Mouse (Mus musculus) myocyte (in vitro differentiated cells): ENCODE measurements around the gene Zscan12. TPM values are rescaled to one million over a fixed set of nuclear protein-coding genes. Genes with fewer than 3 reads are reported as not detected.
"Not testable (repeated sequence)": the region's sequence is repeated elsewhere in the genome, so short reads cannot be mapped to it uniquely, and the experiment has no call there.

Experiments used
- H3K27me3 ChIP-seq: one replicate; pipeline ENCODE4 v1.6.1; 2011; ENCODE audit not compliant: control insufficient read depth, insufficient read depth, insufficient read length
- H3K36me3 ChIP-seq: one replicate; pipeline ENCODE4 v1.6.1; 2011; ENCODE audit not compliant: control insufficient read depth, insufficient read depth
- H3K4me2 ChIP-seq: one replicate; pipeline ENCODE4 v1.6.1; 2011; ENCODE audit warnings: low read depth, control low read depth
- H3K4me3 ChIP-seq: one replicate; pipeline ENCODE4 v1.5.1; 2011; ENCODE audit warnings: mild to moderate bottlenecking, control low read depth, moderate library complexity
- H3K79me2 ChIP-seq: one replicate; pipeline ENCODE4 v1.6.1; 2011; ENCODE audit not compliant: control insufficient read depth, insufficient read depth
- H3ac ChIP-seq: one replicate; pipeline ENCODE4 v1.6.1; 2011; ENCODE audit not compliant: control insufficient read depth, insufficient read length
- CEBPB ChIP-seq: IDR thresholded peaks from 2 replicates; pipeline ENCODE4 v1.6.1; 2011; ENCODE audit warnings: mild to moderate bottlenecking, moderate library complexity; ENCODE audit not compliant: poor library complexity, insufficient read depth, severe bottlenecking
- E2F4 ChIP-seq: IDR thresholded peaks from one replicate; pipeline ENCODE4 v1.6.1; 2011; ENCODE audit warnings: mild to moderate bottlenecking, control low read depth, moderate library complexity; ENCODE audit not compliant: insufficient read depth
- MAX ChIP-seq: IDR thresholded peaks from one replicate; pipeline ENCODE4 v1.6.1; 2011; ENCODE audit warnings: low read depth, mild to moderate bottlenecking, control low read depth
- MYOD1 ChIP-seq, 3 experiments: IDR thresholded peaks; one replicate each; pipeline ENCODE4 v1.6.1; 2011; ENCODE audit warnings: control low read depth in 2 of 3, low read depth in 2 of 3, mild to moderate bottlenecking in 2 of 3, moderate library complexity in 1 of 3; ENCODE audit not compliant: insufficient read length in 2 of 3, control insufficient read depth in 1 of 3
- MYOG ChIP-seq, 3 experiments: IDR thresholded peaks; one replicate each; pipeline ENCODE4 v1.6.1; 2011; ENCODE audit warnings: control low read depth in 2 of 3, low read depth in 2 of 3, mild to moderate bottlenecking in 2 of 3; ENCODE audit not compliant: insufficient read length in 2 of 3, control insufficient read depth in 1 of 3, insufficient read depth in 1 of 3
- POLR2A ChIP-seq: IDR thresholded peaks from one replicate; pipeline ENCODE4 v1.6.1; 2011; ENCODE audit warnings: low read depth, mild to moderate bottlenecking, control low read depth, moderate library complexity; ENCODE audit not compliant: insufficient read length
- POLR2AphosphoS2 ChIP-seq: IDR thresholded peaks from one replicate; pipeline ENCODE4 v1.6.1; 2011; ENCODE audit warnings: low read depth, control low read depth; ENCODE audit not compliant: insufficient read length
- REST ChIP-seq: IDR thresholded peaks from one replicate; pipeline ENCODE4 v1.6.1; 2011; ENCODE audit warnings: mild to moderate bottlenecking, control low read depth, moderate library complexity; ENCODE audit not compliant: insufficient read depth, insufficient read length
- SRF ChIP-seq: IDR thresholded peaks from one replicate; pipeline ENCODE4 v1.6.1; 2011; ENCODE audit warnings: low read depth; ENCODE audit not compliant: control insufficient read depth, insufficient read length
- TCF12 ChIP-seq: IDR thresholded peaks from one replicate; pipeline ENCODE4 v1.6.1; 2011; ENCODE audit warnings: mild to moderate bottlenecking, control low read depth; ENCODE audit not compliant: poor library complexity, insufficient read depth, severe bottlenecking
- TCF3 ChIP-seq: IDR thresholded peaks from one replicate; pipeline ENCODE4 v1.6.1; 2011; ENCODE audit warnings: low read depth, control low read depth; ENCODE audit not compliant: insufficient read length
- USF1 ChIP-seq: IDR thresholded peaks from one replicate; pipeline ENCODE4 v1.6.1; 2011; ENCODE audit warnings: low read depth, mild to moderate bottlenecking, control low read depth, moderate library complexity
- polyA plus RNA-seq: library from polyadenylated mRNA; unstranded; fragments of >200 nt; fragmentation: generic; extraction: Trizol; gene quantifications from one replicate; pipeline ENCODE4 v1.2.1, GENCODE M21; 2012; ENCODE audit warnings: missing spikeins

Zscan12 gene
- polyA plus RNA-seq, 1 experiment = 2.8 TPM

GRCm38 (mm10) chr13:21377773-21378172 is 15.2 kb downstream of the Zscan12 start:
- H3ac ChIP-seq = no peak overlapping the region
- H3K4me3 ChIP-seq = no peak overlapping the region
- no peaks in the 10 kb centered on the region for H3K79me2 ChIP-seq
- no peak overlapping the region for H3K4me2 ChIP-seq
- TF ChIP-seq REST (no peak), SRF (no peak), MAX (no peak), TCF3 (no peak), CEBPB (no peak), POLR2A (no peak), MYOG (IDR thresholded peaks at IDR 0.05; ENCODE audit: control insufficient read depth in 1 of 3, insufficient read depth in 1 of 3, insufficient read length in 2 of 3, low read depth in 2 of 3) (no peak), POLR2AphosphoS2 (no peak), USF1 (no peak), TCF12 (no peak), MYOD1 (IDR thresholded peaks at IDR 0.05; ENCODE audit: control insufficient read depth in 1 of 3, insufficient read length in 2 of 3, low read depth in 2 of 3) (no peak), E2F4 (no peak)
- no peaks in the 10 kb centered on the region for H3K36me3 ChIP-seq
- H3K27me3 ChIP-seq = no peaks in the 10 kb centered on the region

GRCm38 (mm10) chr13:21395211-21395610 is 32.6 kb downstream of the Zscan12 start:
- Histone ChIP-seq H3K36me3 (peaks cover 64% of the 10 kb centered on the region), H3ac (no peak overlapping the region), H3K4me3 (no peak overlapping the region), H3K4me2 (no peak overlapping the region), H3K79me2 (peaks cover 14% of the 10 kb centered on the region), H3K27me3 (no peaks in the 10 kb centered on the region)
- TF ChIP-seq REST (no peak), SRF (no peak), POLR2A (no peak), MYOD1 (IDR thresholded peaks at IDR 0.05; ENCODE audit: control insufficient read depth in 1 of 3, insufficient read length in 2 of 3, low read depth in 2 of 3) (no peak), TCF3 (no peak), USF1 (no peak), CEBPB (no peak), MAX (no peak), E2F4 (no peak), TCF12 (no peak), MYOG (IDR thresholded peaks at IDR 0.05; ENCODE audit: control insufficient read depth in 1 of 3, insufficient read depth in 1 of 3, insufficient read length in 2 of 3, low read depth in 2 of 3) (no peak), POLR2AphosphoS2 (no peak)

- Histone ChIP-seq H3K79me2 (peaks cover 17% of the 10 kb centered on the region), H3K36me3 (peaks cover 59% of the 10 kb centered on the region), H3K4me3 (no peak overlapping the region)
Observed at GRCm38 (mm10) chr13:21395623-21396022, 33.0 kb downstream of the Zscan12 start.

GRCm38 (mm10) chr13:21396048-21396447 is 33.4 kb downstream of the Zscan12 start:
- Histone ChIP-seq H3K36me3 (peaks cover 55% of the 10 kb centered on the region), H3K79me2 (peaks cover 21% of the 10 kb centered on the region)
- H3K27me3 ChIP-seq, H3K4me2 ChIP-seq, H3ac ChIP-seq, H3K4me3 ChIP-seq: not testable (repeated sequence)

More at GRCm38 (mm10) chr13:21395623-21396022, 33.0 kb downstream of the Zscan12 start:
- Histone ChIP-seq H3K4me2 (no peak overlapping the region), H3ac (no peak overlapping the region), H3K27me3 (no peaks in the 10 kb centered on the region)
- TF ChIP-seq USF1 = no peak
- TF ChIP-seq TCF3 = no peak
- TF ChIP-seq E2F4 = no peak
- TF ChIP-seq SRF = no peak
- no peak for TF ChIP-seq MYOG (IDR thresholded peaks at IDR 0.05; ENCODE audit: control insufficient read depth in 1 of 3, insufficient read depth in 1 of 3, insufficient read length in 2 of 3, low read depth in 2 of 3)
- no peak for TF ChIP-seq POLR2A
- TF ChIP-seq POLR2AphosphoS2 = no peak
- TF ChIP-seq MAX = no peak
- no peak for TF ChIP-seq TCF12
- TF ChIP-seq REST = no peak
- no peak for TF ChIP-seq MYOD1 (IDR thresholded peaks at IDR 0.05; ENCODE audit: control insufficient read depth in 1 of 3, insufficient read length in 2 of 3, low read depth in 2 of 3)
- TF ChIP-seq CEBPB = no peak

GRCm38 (mm10) chr13:21397486-21397885 is 34.9 kb downstream of the Zscan12 start:
- Histone ChIP-seq H3K36me3 (peaks cover 44% of the 10 kb centered on the region), H3ac (no peak overlapping the region), H3K27me3 (no peaks in the 10 kb centered on the region), H3K4me2 (no peak overlapping the region), H3K79me2 (peaks cover 35% of the 10 kb centered on the region), H3K4me3 (no peak overlapping the region)
- no peak for TF ChIP-seq SRF
- TF ChIP-seq MYOG (IDR thresholded peaks at IDR 0.05; ENCODE audit: control insufficient read depth in 1 of 3, insufficient read depth in 1 of 3, insufficient read length in 2 of 3, low read depth in 2 of 3) = no peak
- no peak for TF ChIP-seq TCF3
- no peak for TF ChIP-seq CEBPB
- TF ChIP-seq MAX = no peak
- no peak for TF ChIP-seq POLR2AphosphoS2
- TF ChIP-seq E2F4 = no peak
- no peak for TF ChIP-seq REST
- no peak for TF ChIP-seq POLR2A
- no peak for TF ChIP-seq USF1
- no peak for TF ChIP-seq MYOD1 (IDR thresholded peaks at IDR 0.05; ENCODE audit: control insufficient read depth in 1 of 3, insufficient read length in 2 of 3, low read depth in 2 of 3)
- no peak for TF ChIP-seq TCF12
